In genomic region chr1:34853786-34854185, GRCm38 (mm10) we compare ENCODE assay signal across 27 mouse cellular contexts.
"Had no signal": no experiment of that assay in that cellular context is flagged by ENCODE, and none has a peak within 500 bp of the region (broad histone marks: within the 10 kb centered on the region; RNA-seq: fewer than 3 reads in every experiment).

No protein-coding gene starts in this region.

- H3K4me1 ChIP-seq: lung, embryonic 15.5 days had no signal

- DNase-seq: left cerebral cortex, postnatal 4 days; liver; liver, embryonic 13.5 days; liver, postnatal 0 days; lung, adult 18-20 months; lung, adult 2 months; lung, embryonic 14.5 days; lung, postnatal 10 days; lung, postnatal 14 days; lung, postnatal 36 days; lung, postnatal 4 days; midbrain, embryonic 14.5 days had no signal

- H3K27me3 ChIP-seq: limb, embryonic 13.5 days; limb, embryonic 15.5 days; liver, embryonic 12.5 days; liver, embryonic 13.5 days; liver, embryonic 15.5 days; lung, embryonic 15.5 days; megakaryocyte, embryonic 14.5 days; midbrain, embryonic 12.5 days; midbrain, embryonic 13.5 days; midbrain, embryonic 15.5 days; neural tube, embryonic 12.5 days had no signal

- H3K36me3 ChIP-seq: limb, embryonic 10.5 days; limb, embryonic 12.5 days; limb, embryonic 13.5 days; limb, embryonic 15.5 days; liver, embryonic 12.5 days; liver, embryonic 13.5 days; liver, embryonic 15.5 days; lung, embryonic 15.5 days; midbrain, embryonic 10.5 days; midbrain, embryonic 12.5 days; midbrain, embryonic 13.5 days; midbrain, embryonic 15.5 days; neural tube, embryonic 12.5 days had no signal

- H3K27ac ChIP-seq: limb, embryonic 10.5 days; limb, embryonic 12.5 days; limb, embryonic 13.5 days; limb, embryonic 15.5 days; liver, embryonic 12.5 days; liver, embryonic 13.5 days; liver, embryonic 14.5 days; liver, embryonic 15.5 days; lung, embryonic 15.5 days; midbrain, embryonic 10.5 days; midbrain, embryonic 12.5 days; midbrain, embryonic 15.5 days; neural tube, embryonic 12.5 days had no signal

- H3K4me3 ChIP-seq: limb, embryonic 10.5 days; limb, embryonic 12.5 days; limb, embryonic 13.5 days; limb, embryonic 15.5 days; liver, embryonic 12.5 days; liver, embryonic 13.5 days; liver, embryonic 15.5 days; lung, embryonic 15.5 days; megakaryocyte, embryonic 14.5 days; midbrain, embryonic 10.5 days; midbrain, embryonic 12.5 days; midbrain, embryonic 13.5 days; midbrain, embryonic 15.5 days; myocyte; neural tube, embryonic 12.5 days had no signal
